Mouse (Mus musculus): ENCODE measurements at regions not wholly inside any gene's neighbourhood (a gene's known extent, or its start where the extent isn't known, plus 50 kb on each side); places are given as distances from the start of the nearest gene placed in this dataset.

DNA sequence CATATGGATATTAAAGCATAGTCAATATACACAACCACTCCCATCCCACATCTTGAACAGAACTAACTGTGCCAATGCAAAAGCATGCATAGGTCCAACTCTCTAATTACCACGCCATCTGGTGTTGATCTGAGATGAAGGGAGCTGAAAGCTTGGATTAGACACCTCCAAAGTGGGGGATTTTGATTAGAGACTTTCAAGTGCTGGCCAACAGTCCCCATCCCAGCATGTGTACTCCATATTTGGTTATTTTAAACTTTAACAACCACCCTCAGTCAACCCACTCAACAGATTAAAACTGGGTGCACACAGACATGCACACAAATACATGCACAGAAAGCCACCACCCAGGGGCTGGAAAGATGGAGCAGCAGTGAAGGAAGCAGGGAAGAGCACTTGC, 366.9 kb upstream of the Intu start:
- TF ChIP-seq POLR2A (IDR thresholded peaks at IDR 0.05; ENCODE audit: insufficient read depth, low read length) (no peak), CTCF (IDR thresholded peaks at IDR 0.05; ENCODE audit: low read depth, low read length) (no peak), EP300 (IDR thresholded peaks at IDR 0.05; ENCODE audit: insufficient read depth, low read depth, low read length) (no peak)
